ENCODE assay signal across 19 mouse cellular contexts in the genomic region with DNA sequence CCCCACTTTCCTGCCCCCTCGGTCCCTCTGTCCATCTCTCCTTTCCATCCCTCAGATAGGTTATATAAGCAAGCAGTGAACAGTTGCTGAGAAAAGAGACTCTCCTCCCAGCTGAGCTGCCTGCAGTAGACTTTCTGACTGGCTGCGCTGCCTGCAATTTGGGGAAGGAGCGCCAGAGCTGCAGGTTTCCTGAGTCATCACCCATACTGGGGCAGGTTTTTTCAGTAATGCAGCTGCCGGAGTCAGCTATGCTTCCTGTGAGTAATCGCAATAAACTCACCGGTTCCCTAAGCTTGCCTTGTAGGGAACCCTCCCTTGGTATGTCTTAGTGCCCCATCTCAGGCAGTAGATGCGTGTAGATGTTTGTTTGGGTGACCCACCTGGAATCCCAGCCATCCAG. TPM values are rescaled to one million over a fixed set of nuclear protein-coding genes. Genes with fewer than 3 reads are reported as not detected.
DNase-seq lines count a peak whose midpoint lies in the region; ATAC-seq and TF ChIP-seq lines count a peak whose summit lies in the region.
"Had no signal": no experiment of that assay in that cellular context is flagged by ENCODE, and none has a peak within 500 bp of the region (broad histone marks: within the 10 kb centered on the region; RNA-seq: fewer than 3 reads in every experiment).

No protein-coding gene starts in this region.

- H3K27me3 ChIP-seq in embryonic facial prominence, embryonic 13.5 days, result no peaks in the 10 kb centered on the region
- H3K27me3 ChIP-seq in embryonic facial prominence, embryonic 10.5 days (replicated peaks; ENCODE audit: low read depth, poor library complexity, severe bottlenecking), result no peaks in the 10 kb centered on the region
- H3K27me3 ChIP-seq in myocyte (ENCODE audit: control insufficient read depth, insufficient read depth, insufficient read length), result no peaks in the 10 kb centered on the region
- no peaks in the 10 kb centered on the region for H3K27me3 ChIP-seq in forebrain, embryonic 12.5 days
- H3K27me3 ChIP-seq: embryonic facial prominence, embryonic 15.5 days had no signal

- DNase-seq in embryonic facial prominence, embryonic 10.5 days (ENCODE audit: low spot score), result no peak
- DNase-seq in urinary bladder, adult 18-20 months (ENCODE audit: low spot score in 2 of 2), result peak; percentile 9 to 22
- no peak for DNase-seq in urinary bladder, postnatal 10 days (ENCODE audit: low spot score)
- DNase-seq in gastrocnemius, postnatal 4 days (ENCODE audit: low spot score in 2 of 2), result no peak
- DNase-seq in adrenal gland, postnatal 10 days, result no peak
- DNase-seq: adrenal gland, adult 2 months; cerebellum, postnatal 14 days; gastrocnemius, postnatal 36 days; kidney, postnatal 10 days; thymus, postnatal 4 days had no signal

- H3K4me1 ChIP-seq in embryonic facial prominence, embryonic 13.5 days, result no peaks in the 10 kb centered on the region
- H3K4me1 ChIP-seq in embryonic facial prominence, embryonic 10.5 days, result no peaks in the 10 kb centered on the region
- no peaks in the 10 kb centered on the region for H3K4me1 ChIP-seq in forebrain, embryonic 12.5 days
- H3K4me1 ChIP-seq: embryonic facial prominence, embryonic 15.5 days; hindbrain, embryonic 12.5 days; liver, embryonic 12.5 days had no signal

- no peak for TF ChIP-seq POLR2A in myocyte (IDR thresholded peaks at IDR 0.05; ENCODE audit: insufficient read length, low read depth)

- no peaks in the 10 kb centered on the region for H3K79me2 ChIP-seq in myocyte (ENCODE audit: control insufficient read depth, insufficient read depth)

- H3K9ac ChIP-seq in embryonic facial prominence, embryonic 13.5 days, result 0 out of 2 replicates have a peak overlapping the region, but pooled peaks have one; percentile 1
- no peak overlapping the region for H3K9ac ChIP-seq in forebrain, embryonic 12.5 days
- H3K9ac ChIP-seq: embryonic facial prominence, embryonic 15.5 days; hindbrain, embryonic 12.5 days; liver, embryonic 12.5 days had no signal

- WGBS in embryonic facial prominence, embryonic 13.5 days, result 77% methylated on average over 7 of the region's 7 CpGs
- WGBS in embryonic facial prominence, embryonic 10.5 days, result 81% methylated on average over 7 of the region's 7 CpGs
- WGBS in forebrain, embryonic 12.5 days, result 81% methylated on average over 7 of the region's 7 CpGs

- no peak overlapping the region for H3K27ac ChIP-seq in embryonic facial prominence, embryonic 13.5 days
- H3K27ac ChIP-seq in embryonic facial prominence, embryonic 10.5 days (replicated peaks), result no peak overlapping the region
- no peak overlapping the region for H3K27ac ChIP-seq in forebrain, embryonic 12.5 days
- H3K27ac ChIP-seq: embryonic facial prominence, embryonic 15.5 days; hindbrain, embryonic 12.5 days; liver, embryonic 12.5 days; stomach, postnatal 0 days had no signal

- no peaks in the 10 kb centered on the region for H3K36me3 ChIP-seq in embryonic facial prominence, embryonic 13.5 days
- H3K36me3 ChIP-seq in embryonic facial prominence, embryonic 10.5 days (replicated peaks), result no peaks in the 10 kb centered on the region
- H3K36me3 ChIP-seq in myocyte (ENCODE audit: control insufficient read depth, insufficient read depth), result no peaks in the 10 kb centered on the region
- H3K36me3 ChIP-seq in forebrain, embryonic 12.5 days (replicated peaks), result no peaks in the 10 kb centered on the region
- H3K36me3 ChIP-seq: embryonic facial prominence, embryonic 15.5 days; hindbrain, embryonic 12.5 days; liver, embryonic 12.5 days had no signal

- ATAC-seq in embryonic facial prominence, embryonic 13.5 days (ENCODE audit: insufficient number of reproducible peaks, insufficient read depth, low FRiP score, low TSS enrichment, low read depth), result no peak
- ATAC-seq in forebrain, embryonic 12.5 days (ENCODE audit: low FRiP score), result no peak
- ATAC-seq: forebrain, embryonic 14.5 days; intestine, embryonic 16.5 days; liver, embryonic 12.5 days had no signal

- no peak overlapping the region for H3K4me3 ChIP-seq in embryonic facial prominence, embryonic 13.5 days
- H3K4me3 ChIP-seq in embryonic facial prominence, embryonic 10.5 days, result no peak overlapping the region
- no peak overlapping the region for H3K4me3 ChIP-seq in myocyte
- no peak overlapping the region for H3K4me3 ChIP-seq in forebrain, embryonic 12.5 days (replicated peaks)
- H3K4me3 ChIP-seq: embryonic facial prominence, embryonic 15.5 days; hindbrain, embryonic 12.5 days; liver, embryonic 12.5 days had no signal

- no peaks in the 10 kb centered on the region for H3K9me3 ChIP-seq in embryonic facial prominence, embryonic 13.5 days
- H3K9me3 ChIP-seq in embryonic facial prominence, embryonic 10.5 days, result no peaks in the 10 kb centered on the region
- no peaks in the 10 kb centered on the region for H3K9me3 ChIP-seq in forebrain, embryonic 12.5 days
- H3K9me3 ChIP-seq: embryonic facial prominence, embryonic 15.5 days; hindbrain, embryonic 12.5 days; liver, embryonic 12.5 days had no signal

- no peak overlapping the region for H3K4me2 ChIP-seq in embryonic facial prominence, embryonic 13.5 days
- H3K4me2 ChIP-seq in myocyte (ENCODE audit: low read depth), result no peak overlapping the region
- H3K4me2 ChIP-seq in forebrain, embryonic 12.5 days, result no peak overlapping the region
- H3K4me2 ChIP-seq: embryonic facial prominence, embryonic 15.5 days; hindbrain, embryonic 12.5 days; liver, embryonic 12.5 days had no signal

- H3ac ChIP-seq in myocyte (ENCODE audit: control insufficient read depth, insufficient read length), result no peak overlapping the region

TF ChIP-seq in myocyte, 11 proteins besides CTCF, POLR2A, EP300 and RAD21:
- TF ChIP-seq MYOD1 (IDR thresholded peaks at IDR 0.05; ENCODE audit: control insufficient read depth in 1 of 3, insufficient read length in 2 of 3, low read depth in 2 of 3) (peak in 2 of 3 experiments; percentile 30 to 57), USF1 (IDR thresholded peaks at IDR 0.05; ENCODE audit: low read depth) (no peak), MAX (IDR thresholded peaks at IDR 0.05; ENCODE audit: low read depth) (no peak)

RNA-seq across cellular contexts. Expression of a gene that starts 14.1 kb away (rescaled TPM):
- 1.8 and 2.2 TPM in 2 replicates for polyA plus RNA-seq in embryonic facial prominence, embryonic 13.5 days (2015; fragmentation: Nextera tagmentation; extraction: Ambion mirVana)
- 1.2 and 1.6 TPM in 2 replicates for polyA plus RNA-seq in embryonic facial prominence, embryonic 10.5 days (2016; fragmentation: Nextera tagmentation; extraction: Ambion mirVana)
- polyA plus RNA-seq in myocyte (2012; fragmentation: generic; extraction: Trizol), result 31.2 TPM
- 10 to 100 TPM; 27.3 to 31.0 TPM for total RNA-seq in gastrocnemius, postnatal 4 days (2021)
- 5.7 and 7.6 TPM in 2 replicates for polyA plus RNA-seq in forebrain, embryonic 12.5 days (2016; fragmentation: Nextera tagmentation; extraction: Ambion mirVana)
- 1 to 10 TPM; 3.6 to 6.8 TPM for total RNA-seq in adrenal gland, postnatal 10 days (2021)

RNA-seq across cellular contexts. Expression of a gene that starts 22.2 kb away (rescaled TPM):
- polyA plus RNA-seq in embryonic facial prominence, embryonic 13.5 days (2015; fragmentation: Nextera tagmentation; extraction: Ambion mirVana), result 83.9 and 86.7 TPM in 2 replicates
- 88.4 and 90.9 TPM in 2 replicates for polyA plus RNA-seq in embryonic facial prominence, embryonic 10.5 days (2016; fragmentation: Nextera tagmentation; extraction: Ambion mirVana)
- 25.9 TPM for polyA plus RNA-seq in myocyte (2012; fragmentation: generic; extraction: Trizol)
- total RNA-seq in gastrocnemius, postnatal 4 days (2021), result 10 to 100 TPM; 25.8 to 27.0 TPM
- polyA plus RNA-seq in forebrain, embryonic 12.5 days (2016; fragmentation: Nextera tagmentation; extraction: Ambion mirVana), result 66.5 and 67.5 TPM in 2 replicates
- 10 to 100 TPM; 25.0 to 25.9 TPM for total RNA-seq in adrenal gland, postnatal 10 days (2021)

RNA-seq across cellular contexts. Expression of a gene that starts 48.7 kb away (rescaled TPM):
- polyA plus RNA-seq in embryonic facial prominence, embryonic 13.5 days (2015; fragmentation: Nextera tagmentation; extraction: Ambion mirVana), result 0.46 and 0.95 TPM in 2 replicates
- 0.36 and 0.41 TPM in 2 replicates for polyA plus RNA-seq in embryonic facial prominence, embryonic 10.5 days (2016; fragmentation: Nextera tagmentation; extraction: Ambion mirVana)
- polyA plus RNA-seq in myocyte (2012; fragmentation: generic; extraction: Trizol), result 0.06 TPM
- under 1 TPM in 1 of 2 experiments, not detected in 1; 0.16 TPM for total RNA-seq in gastrocnemius, postnatal 4 days (2021)
- 0.36 and 0.43 TPM in 2 replicates for polyA plus RNA-seq in forebrain, embryonic 12.5 days (2016; fragmentation: Nextera tagmentation; extraction: Ambion mirVana)
- total RNA-seq in adrenal gland, postnatal 10 days (2021), result not detected
- total RNA-seq: adrenal gland, adult 2 months; gastrocnemius, postnatal 36 days had no signal
- polyA plus RNA-seq: adrenal gland, adult 2 months had no signal

Comparison
In these comparisons a context has a peak if more than half of its experiments do, and no peak if none do; other contexts are left out.
1. DNase-seq: peak in urinary bladder, adult 18-20 months (2 of 2); none in embryonic facial prominence, embryonic 10.5 days (single experiment), urinary bladder, postnatal 10 days (single experiment), gastrocnemius, postnatal 4 days (0 of 2) and adrenal gland, postnatal 10 days (single experiment).